Mouse (Mus musculus): ENCODE data around the gene Foxr1. TPM values are rescaled to one million over a fixed set of nuclear protein-coding genes. Genes with fewer than 3 reads are reported as not detected.

Gene Foxr1
- total and polyA plus RNA-seq, 2 experiments from 2014 or later = not detected

- no peak for ATAC-seq
- H3K27ac ChIP-seq = peak overlapping the region; percentile 95
- no peak for DNase-seq (ENCODE audit: low spot score)
- H3K36me3 ChIP-seq (ENCODE audit: insufficient read depth, low read length) = no peaks in the 10 kb centered on the region
- H3K27me3 ChIP-seq (ENCODE audit: insufficient read depth, low read length) = no peaks in the 10 kb centered on the region
- H3K9me3 ChIP-seq (ENCODE audit: low read length) = no peaks in the 10 kb centered on the region
- peak overlapping the region; percentile 87 for H3K4me3 ChIP-seq (ENCODE audit: low read length)
- peak overlapping the region; percentile 88 for H3K4me2 ChIP-seq (ENCODE audit: low read depth, low read length)
- no peak for TF ChIP-seq CTCF (IDR thresholded peaks at IDR 0.05; ENCODE audit: low read depth)
- H3K4me1 ChIP-seq (ENCODE audit: insufficient read depth, low read length) = peaks cover 44% of the 10 kb centered on the region
- WGBS = under 1% methylated on average over 29 of the region's 39 CpGs
- H3K9ac ChIP-seq (replicated peaks; ENCODE audit: low read length) = peak overlapping the region; percentile 98
These were observed 42.1 kb upstream of the Foxr1 start for GRCm38 (mm10) chr9:44483041-44483509.

- H3K36me3 ChIP-seq (ENCODE audit: insufficient read depth, low read length) = no peaks in the 10 kb centered on the region
- H3K4me1 ChIP-seq (ENCODE audit: insufficient read depth, low read length) = peaks cover 39% of the 10 kb centered on the region
- DNase-seq (ENCODE audit: low spot score) = peak; percentile 96
- ATAC-seq = peak; percentile 74
- H3K9ac ChIP-seq (replicated peaks; ENCODE audit: low read length) = peak within 1 kb of the TSS; percentile 98
- TF ChIP-seq CTCF (IDR thresholded peaks at IDR 0.05; ENCODE audit: low read depth) = peak; percentile 81
- no peaks in the 10 kb centered on the region for H3K27me3 ChIP-seq (ENCODE audit: insufficient read depth, low read length)
- H3K9me3 ChIP-seq (ENCODE audit: low read length) = no peaks in the 10 kb centered on the region
- peak within 1 kb of the TSS; percentile 88 for H3K4me2 ChIP-seq (ENCODE audit: low read depth, low read length)
- WGBS = 2% methylated on average over 25 of the region's 31 CpGs
- H3K27ac ChIP-seq = peak within 1 kb of the TSS; percentile 95
- peak within 1 kb of the TSS; percentile 87 for H3K4me3 ChIP-seq (ENCODE audit: low read length)
These were observed 41.6 kb upstream of the Foxr1 start, which contains the start of gene Bcl9l for GRCm38 (mm10) chr9:44482552-44482951. Bcl9l (plus strand) TSS chr9:44482825.

- WGBS = 9% methylated on average over 3 of the region's 3 CpGs
- H3K36me3 ChIP-seq (ENCODE audit: insufficient read depth, low read length) = no peaks in the 10 kb centered on the region
- ATAC-seq (no peak), DNase-seq (ENCODE audit: low spot score) (no peak)
- H3K4me2 ChIP-seq (ENCODE audit: low read depth, low read length) = peak overlapping the region; percentile 88
- peak overlapping the region; percentile 95 for H3K27ac ChIP-seq
- H3K9me3 ChIP-seq (ENCODE audit: low read length) = no peaks in the 10 kb centered on the region
- peaks cover 38% of the 10 kb centered on the region for H3K4me1 ChIP-seq (ENCODE audit: insufficient read depth, low read length)
- H3K27me3 ChIP-seq (ENCODE audit: insufficient read depth, low read length) = no peaks in the 10 kb centered on the region
- H3K9ac ChIP-seq (replicated peaks; ENCODE audit: low read length) = peak overlapping the region; percentile 98; the same call in 1 of the 2 replicates
- no peak for TF ChIP-seq CTCF (IDR thresholded peaks at IDR 0.05; ENCODE audit: low read depth)
- H3K4me3 ChIP-seq (ENCODE audit: low read length) = peak overlapping the region; percentile 87
These were observed 41.2 kb upstream of the Foxr1 start for GRCm38 (mm10) chr9:44482112-44482511.

- DNase-seq (ENCODE audit: low spot score) (peak; percentile 92), ATAC-seq (peak; percentile 48)
- Histone ChIP-seq H3K36me3 (ENCODE audit: insufficient read depth, low read length) (no peaks in the 10 kb centered on the region), H3K27ac (peak overlapping the region; percentile 95), H3K27me3 (ENCODE audit: insufficient read depth, low read length) (no peaks in the 10 kb centered on the region), H3K4me1 (ENCODE audit: insufficient read depth, low read length) (peaks cover 16% of the 10 kb centered on the region), H3K9me3 (ENCODE audit: low read length) (no peaks in the 10 kb centered on the region), H3K9ac (replicated peaks; ENCODE audit: low read length) (peak overlapping the region; percentile 74), H3K4me3 (ENCODE audit: low read length) (peak overlapping the region; percentile 79), H3K4me2 (ENCODE audit: low read depth, low read length) (peak overlapping the region; percentile 78)
- TF ChIP-seq CTCF (IDR thresholded peaks at IDR 0.05; ENCODE audit: low read depth) = peak; percentile 94
- under 1% methylated on average over 26 of the region's 26 CpGs for WGBS
These were observed 38.9 kb upstream of the Foxr1 start for GRCm38 (mm10) chr9:44479628-44480428.

- peak overlapping the region; percentile 79 for H3K4me3 ChIP-seq (ENCODE audit: low read length)
- WGBS = under 1% methylated on average over 29 of the region's 29 CpGs
- H3K27me3 ChIP-seq (ENCODE audit: insufficient read depth, low read length) = no peaks in the 10 kb centered on the region
- H3K4me1 ChIP-seq (ENCODE audit: insufficient read depth, low read length) = peaks cover 9% of the 10 kb centered on the region; the same call in 1 of the 2 replicates
- H3K9ac ChIP-seq (replicated peaks; ENCODE audit: low read length) = peak overlapping the region; percentile 74
- peak overlapping the region; percentile 95 for H3K27ac ChIP-seq
- DNase-seq (ENCODE audit: low spot score) (peak; percentile 93), ATAC-seq (peak; percentile 80)
- H3K4me2 ChIP-seq (ENCODE audit: low read depth, low read length) = peak overlapping the region; percentile 78
- no peaks in the 10 kb centered on the region for H3K36me3 ChIP-seq (ENCODE audit: insufficient read depth, low read length)
- TF ChIP-seq CTCF (IDR thresholded peaks at IDR 0.05; ENCODE audit: low read depth) = peak; percentile 45
- H3K9me3 ChIP-seq (ENCODE audit: low read length) = no peaks in the 10 kb centered on the region
These were observed 38.1 kb upstream of the Foxr1 start for GRCm38 (mm10) chr9:44478959-44479605.

- DNase-seq (ENCODE audit: low spot score) = peak; percentile 94
- TF ChIP-seq CTCF (IDR thresholded peaks at IDR 0.05; ENCODE audit: low read depth) = no peak
- peak overlapping the region; percentile 95 for H3K27ac ChIP-seq
- H3K27me3 ChIP-seq (ENCODE audit: insufficient read depth, low read length) = no peaks in the 10 kb centered on the region
- H3K4me3 ChIP-seq (ENCODE audit: low read length) = peak overlapping the region; percentile 79
- WGBS = under 1% methylated on average over 21 of the region's 27 CpGs
- peak; percentile 76 for ATAC-seq
- no peaks in the 10 kb centered on the region for H3K36me3 ChIP-seq (ENCODE audit: insufficient read depth, low read length)
- H3K4me1 ChIP-seq (ENCODE audit: insufficient read depth, low read length) = 0 out of 2 replicates have a peak, but pooled peaks cover 7% of the 10 kb centered on the region
- H3K9me3 ChIP-seq (ENCODE audit: low read length) = no peaks in the 10 kb centered on the region
- H3K9ac ChIP-seq (replicated peaks; ENCODE audit: low read length) = peak overlapping the region; percentile 74
- H3K4me2 ChIP-seq (ENCODE audit: low read depth, low read length) = peak overlapping the region; percentile 78
These were observed 37.4 kb upstream of the Foxr1 start for GRCm38 (mm10) chr9:44478229-44478921.
